Mouse (Mus musculus) liver, embryonic 15.5 days (tissue): ENCODE measurements around the gene C1ql2. TPM values are rescaled to one million over a fixed set of nuclear protein-coding genes. Genes with fewer than 3 reads are reported as not detected.

Source experiments
- ATAC-seq: fragments of 200-750 bp; cut with Nextera tagmentation; 2 replicates; pipeline ENCODE4 v1.8.0; 2017; ENCODE audit warnings: moderate number of reproducible peaks, mild to moderate bottlenecking, moderate library complexity; ENCODE audit not compliant: insufficient read depth
- H3K27ac ChIP-seq: fragments of 300-500 bp; sonication (generic); replicated peaks from 2 replicates; pipeline ENCODE4 v1.5.1; 2015; ENCODE audit warnings: mild to moderate bottlenecking, inconsistent platforms
- H3K27me3 ChIP-seq: fragments of 300-500 bp; sonication (generic); 2 replicates; pipeline ENCODE4 v1.6.1; 2015; ENCODE audit warnings: mild to moderate bottlenecking, inconsistent platforms
- H3K36me3 ChIP-seq: fragments of 300-500 bp; sonication (generic); replicated peaks from 2 replicates; pipeline ENCODE4 v1.6.1; 2015; ENCODE audit warnings: moderate library complexity, mild to moderate bottlenecking, inconsistent platforms
- H3K4me1 ChIP-seq: fragments of 300-500 bp; sonication (generic); replicated peaks from 2 replicates; pipeline ENCODE4 v1.6.1; 2015; ENCODE audit warnings: inconsistent platforms
- H3K4me2 ChIP-seq: fragments of 300-500 bp; sonication (generic); 2 replicates; pipeline ENCODE4 v1.6.1; 2015; ENCODE audit warnings: moderate library complexity, mild to moderate bottlenecking, inconsistent platforms
- H3K4me3 ChIP-seq: fragments of 300-500 bp; sonication (generic); replicated peaks from 2 replicates; pipeline ENCODE4 v1.5.1; 2015; ENCODE audit warnings: mild to moderate bottlenecking, inconsistent platforms
- H3K9ac ChIP-seq: fragments of 300-500 bp; sonication (generic); 2 replicates; pipeline ENCODE4 v1.6.1; 2015; ENCODE audit warnings: moderate library complexity, mild to moderate bottlenecking, inconsistent platforms
- H3K9me3 ChIP-seq: fragments of 300-500 bp; sonication (generic); replicated peaks from 2 replicates; pipeline ENCODE4 v1.6.1; 2016; ENCODE audit warnings: inconsistent platforms
- WGBS: fragments of 180-500 bp; shearing (Covaris S2); methylation state at CpG from one replicate; pipeline ENCODE4 v1.1.7; 2015; ENCODE audit warnings: mixed read lengths; ENCODE audit not compliant: insufficient replicate concordance; 5-methylcytosine and 5-hydroxymethylcytosine counted together
- polyA plus RNA-seq: library from polyadenylated mRNA; unstranded; fragments of >200 nt; fragmentation: Nextera tagmentation; extraction: Ambion mirVana; gene quantifications from 2 replicates; pipeline ENCODE4 v1.2.1, GENCODE M21; 2015

C1ql2 gene
- polyA plus RNA-seq, 1 experiment from 2014 or later = not detected

DNA sequence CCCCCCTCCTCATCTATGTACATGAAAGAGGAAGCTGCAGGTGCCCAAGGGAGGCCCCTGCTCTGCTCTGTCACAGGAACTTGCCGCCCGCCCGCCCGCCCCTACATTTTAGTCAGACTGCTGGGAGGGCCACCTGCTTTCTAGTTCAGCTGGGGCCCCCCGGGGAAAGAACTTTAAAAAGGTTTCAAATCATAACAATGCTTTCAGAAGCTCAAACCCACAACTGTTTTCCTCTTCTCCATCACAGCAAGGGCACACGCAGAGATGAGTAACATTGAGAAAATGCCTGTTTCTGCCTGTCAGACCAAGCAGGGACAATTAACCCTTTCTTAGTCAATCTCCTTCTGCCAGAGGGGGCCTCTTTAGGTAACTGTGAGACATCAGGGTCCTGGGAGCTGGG lies 49.4 kb downstream of the C1ql2 start:
- H3K4me2 ChIP-seq = no peak overlapping the region
- no peak overlapping the region for H3K9ac ChIP-seq
- no peak for ATAC-seq
- no peaks in the 10 kb centered on the region for H3K9me3 ChIP-seq
- H3K4me1 ChIP-seq = no peaks in the 10 kb centered on the region
- 29% methylated on average over 6 of the region's 6 CpGs for WGBS
- H3K36me3 ChIP-seq = no peaks in the 10 kb centered on the region
- no peak overlapping the region for H3K4me3 ChIP-seq
- no peak overlapping the region for H3K27ac ChIP-seq
- no peaks in the 10 kb centered on the region for H3K27me3 ChIP-seq

DNA sequence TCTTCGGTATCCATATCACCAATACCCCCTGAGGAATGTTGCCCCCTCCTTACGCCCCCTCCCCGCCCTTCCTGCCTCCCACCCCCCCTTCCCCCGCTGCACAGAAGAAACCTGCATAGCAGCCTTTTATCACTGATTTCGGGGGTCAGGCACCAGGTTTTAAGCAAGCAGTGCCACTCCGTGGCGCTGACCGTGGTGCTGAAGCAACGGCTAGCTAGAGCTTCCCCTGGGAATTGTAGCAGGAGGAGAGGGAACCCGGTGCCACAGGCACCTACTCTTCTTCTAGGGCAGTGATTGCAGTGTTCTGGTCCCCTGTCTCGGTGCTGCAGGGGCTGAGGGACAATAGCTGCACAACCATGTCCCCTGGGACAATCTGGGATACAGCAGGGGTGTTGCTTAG lies 50.0 kb downstream of the C1ql2 start:
- no peak overlapping the region for H3K4me3 ChIP-seq
- no peaks in the 10 kb centered on the region for H3K4me1 ChIP-seq
- no peaks in the 10 kb centered on the region for H3K36me3 ChIP-seq
- 4% methylated on average over 11 of the region's 11 CpGs for WGBS
- H3K27me3 ChIP-seq = no peaks in the 10 kb centered on the region
- H3K9me3 ChIP-seq = no peaks in the 10 kb centered on the region
- no peak overlapping the region for H3K4me2 ChIP-seq
- ATAC-seq = no peak
- no peak overlapping the region for H3K27ac ChIP-seq
- H3K9ac ChIP-seq = no peak overlapping the region

Other genes starting within 250 kb of the C1ql2 start
- 835 and 898 TPM in 2 replicates for gene Dbi, start 219.5 kb upstream of the C1ql2 start, polyA plus RNA-seq
- 4.9 and 5.8 TPM in 2 replicates for gene 3110009E18Rik, start 219.4 kb upstream of the C1ql2 start, polyA plus RNA-seq
- 43.4 and 46.8 TPM in 2 replicates for gene Steap3, start 67.9 kb upstream of the C1ql2 start, polyA plus RNA-seq
- 48.6 and 48.8 TPM in 2 replicates for gene Marco, start 164.4 kb downstream of the C1ql2 start, polyA plus RNA-seq